Mouse (Mus musculus) hindbrain, embryonic 14.5 days (tissue): Measurements from ENCODE around the gene Dcp1a. TPM values are rescaled to one million over a fixed set of nuclear protein-coding genes. Genes with fewer than 3 reads are reported as not detected.

ENCODE experiments used
- ATAC-seq: fragments of 200-750 bp; cut with Nextera tagmentation; 2 replicates; pipeline ENCODE4 v1.8.0; 2017; ENCODE audit warnings: moderate number of reproducible peaks, mild to moderate bottlenecking, moderate TSS enrichment, moderate library complexity; ENCODE audit not compliant: low FRiP score
- DNase-seq: peaks from one replicate; pipeline ENCODE4 v3.0.0-alpha.2; 2015; ENCODE audit warnings: low spot score
- H3K27ac ChIP-seq: fragments of 300-500 bp; sonication (generic); 2 replicates; pipeline ENCODE4 v1.5.1; 2014; ENCODE audit warnings: mild to moderate bottlenecking, moderate library complexity
- H3K27me3 ChIP-seq: fragments of 300-500 bp; sonication (generic); 2 replicates; pipeline ENCODE4 v1.6.1; 2014; ENCODE audit warnings: mild to moderate bottlenecking, low read length, mixed read lengths; ENCODE audit not compliant: control insufficient read depth, insufficient read depth
- H3K36me3 ChIP-seq: fragments of 300-500 bp; sonication (generic); replicated peaks from 2 replicates; pipeline ENCODE4 v1.6.1; 2014; ENCODE audit not compliant: control insufficient read depth, insufficient read depth
- H3K4me1 ChIP-seq: fragments of 300-500 bp; sonication (generic); replicated peaks from 2 replicates; pipeline ENCODE4 v1.6.1; 2014; ENCODE audit warnings: antibody characterized with exemption, low read length, mixed read lengths; ENCODE audit not compliant: control insufficient read depth, insufficient read depth
- H3K4me2 ChIP-seq: fragments of 300-500 bp; sonication (generic); replicated peaks from 2 replicates; pipeline ENCODE4 v1.6.1; 2014; ENCODE audit warnings: mild to moderate bottlenecking, moderate library complexity
- H3K4me3 ChIP-seq: fragments of 300-500 bp; sonication (generic); replicated peaks from 2 replicates; pipeline ENCODE4 v1.5.1; 2014; ENCODE audit warnings: mild to moderate bottlenecking, low read length
- H3K9ac ChIP-seq: fragments of 300-500 bp; sonication (generic); 2 replicates; pipeline ENCODE4 v1.6.1; 2014
- H3K9me3 ChIP-seq: fragments of 300-500 bp; sonication (generic); 2 replicates; pipeline ENCODE4 v1.6.1; 2016; ENCODE audit warnings: low read length; ENCODE audit not compliant: control insufficient read depth
- WGBS: fragments of 180-500 bp; shearing (Covaris S2); extraction: QIAGEN DNeasy Blood & Tissue Kit; methylation state at CpG from one replicate; pipeline ENCODE4 v1.1.7; 2014; 5-methylcytosine and 5-hydroxymethylcytosine counted together
- polyA plus RNA-seq: library from polyadenylated mRNA; unstranded; fragments of >200 nt; fragmentation: Nextera tagmentation; extraction: Ambion mirVana; gene quantifications from 2 replicates; pipeline ENCODE4 v1.2.1, GENCODE M21; 2014

Gene Dcp1a
- polyA plus RNA-seq, 1 experiment from 2014 or later = 16.1 TPM

DNA sequence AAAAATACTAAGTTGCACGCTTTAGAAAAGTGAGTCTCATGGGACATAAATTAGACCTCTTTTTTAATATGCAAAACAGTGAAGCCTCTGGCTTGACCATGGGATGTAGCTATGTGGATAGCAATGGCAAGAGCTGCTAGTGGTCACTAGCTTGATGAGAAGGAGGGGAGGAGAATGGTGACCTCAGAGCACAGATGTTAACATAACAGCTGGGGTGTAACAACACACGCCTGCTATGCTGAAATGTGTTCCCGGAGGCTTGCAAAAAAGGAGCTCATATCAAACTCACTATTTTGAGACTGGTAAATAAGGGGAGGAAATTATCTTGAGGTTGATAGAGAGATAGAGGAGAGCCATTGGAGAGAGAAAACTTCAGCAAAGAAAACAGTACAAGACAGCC is 20.5 kb upstream of the Dcp1a start:
- DNase-seq (no peak), ATAC-seq (no peak)
- Histone ChIP-seq H3K27me3 (peaks cover 10% of the 10 kb centered on the region; the same call in 1 of the 2 replicates), H3K4me2 (no peak overlapping the region), H3K27ac (no peak overlapping the region), H3K36me3 (no peaks in the 10 kb centered on the region), H3K9ac (no peak overlapping the region), H3K4me1 (peaks cover 5% of the 10 kb centered on the region; the same call in 1 of the 2 replicates), H3K4me3 (no peak overlapping the region), H3K9me3 (no peaks in the 10 kb centered on the region)
- 86% methylated on average over 3 of the region's 3 CpGs for WGBS

DNA sequence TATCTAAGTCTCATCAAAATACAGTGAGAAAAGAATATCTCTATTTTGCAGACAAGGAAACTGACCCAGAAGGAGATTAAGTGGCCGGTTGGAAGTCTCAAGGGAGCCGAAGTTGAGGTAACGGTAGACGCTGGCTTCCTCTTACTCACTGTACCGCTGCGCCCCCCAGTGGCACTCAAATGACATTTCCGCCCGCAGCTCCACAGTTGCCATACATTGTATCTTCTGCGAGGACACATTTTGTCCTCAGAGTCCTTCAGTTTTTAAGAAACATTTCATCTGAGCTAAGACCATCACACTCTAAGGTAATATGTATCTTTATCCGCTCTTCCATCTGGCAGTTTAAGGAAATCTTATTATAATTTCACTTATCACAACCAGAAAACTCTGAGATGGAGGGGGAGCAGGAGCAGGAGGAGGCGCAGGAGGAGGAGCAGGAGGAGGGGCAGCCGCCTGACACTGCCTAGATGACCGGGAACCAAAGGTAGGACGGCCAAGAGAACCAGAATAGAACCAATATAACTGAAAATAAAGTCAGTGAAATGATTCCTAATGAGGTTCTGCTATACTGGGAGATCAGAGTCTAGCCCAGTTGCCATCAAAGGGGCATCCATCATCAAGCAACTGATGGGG is 19.3 kb upstream of the Dcp1a start:
- no peaks in the 10 kb centered on the region for H3K36me3 ChIP-seq
- peaks cover 5% of the 10 kb centered on the region; the same call in 1 of the 2 replicates for H3K4me1 ChIP-seq
- peaks cover 10% of the 10 kb centered on the region; the same call in 1 of the 2 replicates for H3K27me3 ChIP-seq
- H3K9me3 ChIP-seq = no peaks in the 10 kb centered on the region
- peak; percentile 89 for DNase-seq
- WGBS = 5% methylated on average over 14 of the region's 14 CpGs
- H3K9ac ChIP-seq = no peak overlapping the region; the same call in 1 of the 2 replicates
- H3K4me2 ChIP-seq = no peak overlapping the region
- H3K27ac ChIP-seq = no peak overlapping the region
- peak; percentile 72; the same call in 1 of the 2 replicates for ATAC-seq
- no peak overlapping the region for H3K4me3 ChIP-seq

DNA sequence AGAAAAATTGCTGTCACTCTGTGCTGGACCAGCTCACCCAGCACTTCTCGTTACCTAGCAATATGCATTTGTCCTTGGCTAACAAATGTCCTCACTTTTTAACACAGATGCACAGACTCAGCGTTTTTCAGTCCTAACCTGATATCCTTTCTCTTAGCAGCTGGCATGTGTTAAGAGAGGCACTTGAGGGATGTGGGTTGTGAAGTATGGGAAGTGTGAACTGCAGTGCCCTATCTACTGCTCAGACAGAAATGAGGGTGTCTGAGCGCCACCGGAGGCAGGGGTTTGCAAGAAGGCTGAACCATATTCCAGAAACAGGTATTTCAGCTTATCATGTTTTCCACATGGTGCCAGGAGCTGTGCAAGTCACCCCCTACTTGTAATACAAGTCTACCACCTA is 16.0 kb upstream of the Dcp1a start:
- DNase-seq = no peak
- Histone ChIP-seq H3K4me1 (peaks cover 3% of the 10 kb centered on the region; the same call in 1 of the 2 replicates), H3K36me3 (no peaks in the 10 kb centered on the region), H3K27me3 (0 out of 2 replicates have a peak, but pooled peaks cover 10% of the 10 kb centered on the region), H3K4me2 (no peak overlapping the region), H3K9ac (no peak overlapping the region), H3K27ac (no peak overlapping the region), H3K9me3 (no peaks in the 10 kb centered on the region), H3K4me3 (no peak overlapping the region)
- ATAC-seq = no peak
- WGBS = 92% methylated on average over 4 of the region's 4 CpGs

DNA sequence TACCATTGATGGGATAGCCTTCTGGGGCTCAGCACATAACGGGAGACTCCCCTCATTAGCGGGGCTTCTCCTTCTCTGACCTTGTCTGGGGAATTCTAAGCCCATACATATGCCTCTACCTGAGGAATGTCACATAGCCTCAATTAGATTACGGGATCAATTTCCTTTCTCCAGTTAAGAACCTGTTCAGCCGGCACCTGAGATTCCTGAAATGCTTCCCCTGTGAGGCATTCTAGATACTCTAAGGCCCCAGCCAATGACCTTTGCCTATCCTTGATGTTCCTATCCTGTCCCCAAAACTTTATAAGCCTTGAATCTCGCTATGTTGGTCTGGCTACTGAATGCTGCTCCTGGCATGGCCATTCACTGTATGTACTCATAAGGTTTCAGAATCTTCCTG is 5.7 kb upstream of the Dcp1a start:
- Histone ChIP-seq H3K36me3 (no peaks in the 10 kb centered on the region), H3K9ac (no peak overlapping the region), H3K4me3 (no peak overlapping the region), H3K27ac (no peak overlapping the region), H3K9me3 (no peaks in the 10 kb centered on the region), H3K27me3 (no peaks in the 10 kb centered on the region), H3K4me2 (no peak overlapping the region), H3K4me1 (no peaks in the 10 kb centered on the region)
- no peak for DNase-seq
- no peak for ATAC-seq
- WGBS = 65% methylated on average over 5 of the region's 5 CpGs

DNA sequence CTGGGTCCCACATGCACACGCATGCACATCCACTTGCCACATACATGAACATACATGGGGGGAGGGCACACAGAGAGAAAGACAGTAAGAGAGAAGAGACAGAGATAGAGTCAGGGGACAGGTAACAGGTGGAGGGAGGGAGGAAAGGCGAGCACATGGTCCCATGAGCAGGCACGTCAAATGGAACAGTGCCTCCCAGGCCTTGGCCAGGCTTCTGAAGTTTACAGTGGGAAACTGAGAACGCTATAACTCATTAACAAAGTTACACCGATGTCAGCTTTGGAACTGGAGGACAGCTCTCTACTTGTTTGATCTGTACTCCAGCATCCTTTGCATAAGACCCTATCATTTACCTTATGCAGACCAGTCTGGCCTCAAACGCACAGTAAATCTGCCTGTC is 4.9 kb upstream of the Dcp1a start:
- Histone ChIP-seq H3K27me3 (no peaks in the 10 kb centered on the region), H3K9me3 (no peaks in the 10 kb centered on the region), H3K27ac (no peak overlapping the region), H3K4me3 (no peak overlapping the region), H3K4me1 (no peaks in the 10 kb centered on the region), H3K36me3 (no peaks in the 10 kb centered on the region), H3K9ac (no peak overlapping the region), H3K4me2 (no peak overlapping the region)
- WGBS = 87% methylated on average over 6 of the region's 6 CpGs
- ATAC-seq (no peak), DNase-seq (no peak)

DNA sequence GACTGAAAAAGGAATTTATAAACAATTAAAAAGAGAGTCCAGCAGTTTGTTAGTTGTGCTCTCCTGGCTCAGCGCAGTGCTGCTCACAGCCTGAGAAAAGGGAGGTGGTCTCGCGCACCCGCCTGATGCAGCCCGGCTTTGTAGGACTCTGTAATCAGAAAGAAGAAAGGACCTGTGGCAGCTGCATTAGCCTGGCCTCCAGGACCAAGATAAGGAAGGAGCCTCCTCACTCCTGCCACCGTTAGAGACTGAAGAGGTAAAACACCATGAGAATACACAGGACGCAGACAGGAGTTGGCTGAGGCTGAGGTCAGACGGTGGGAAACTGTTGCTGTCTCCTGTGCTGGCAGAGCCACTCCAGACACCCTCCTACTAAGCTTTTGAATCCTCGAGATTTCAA is 12.0 kb downstream of the Dcp1a start, which contains the start of gene Cacna1d:
Gene Cacna1d (minus strand): TSS at position 114 of the 400 bp plus-strand sequence.
- no peak for ATAC-seq
- Histone ChIP-seq H3K4me1 (no peaks in the 10 kb centered on the region), H3K9me3 (no peaks in the 10 kb centered on the region), H3K4me2 (no peak within 1 kb of the TSS), H3K27me3 (no peaks in the 10 kb centered on the region), H3K4me3 (no peak within 1 kb of the TSS), H3K36me3 (peaks cover 75% of the 10 kb centered on the region), H3K27ac (no peak within 1 kb of the TSS), H3K9ac (no peak within 1 kb of the TSS)
- no peak for DNase-seq
- WGBS = 95% methylated on average over 9 of the region's 9 CpGs

DNA sequence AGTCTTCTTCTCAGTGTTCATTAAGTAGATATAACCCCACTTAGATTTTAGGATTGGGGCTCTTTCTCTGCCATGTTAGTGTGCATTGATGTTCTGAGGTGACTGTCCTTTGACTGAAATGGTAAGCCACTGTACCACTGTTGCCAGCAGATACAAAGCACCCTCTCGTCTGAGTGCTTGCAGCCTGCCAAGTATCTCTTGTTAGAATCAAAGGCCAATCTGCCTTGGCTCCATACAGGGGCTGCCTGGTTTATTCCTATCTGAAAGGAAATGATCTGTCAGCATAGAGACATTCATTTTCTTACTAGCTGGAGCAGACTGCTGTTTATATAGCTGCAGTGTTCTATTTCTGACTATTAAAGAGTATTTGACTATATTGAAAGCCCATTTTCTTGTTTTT is 13.9 kb downstream of the Dcp1a start:
- no peak overlapping the region for H3K9ac ChIP-seq
- DNase-seq (no peak), ATAC-seq (no peak)
- no peak overlapping the region for H3K27ac ChIP-seq
- no peaks in the 10 kb centered on the region for H3K27me3 ChIP-seq
- H3K4me2 ChIP-seq = no peak overlapping the region
- H3K4me1 ChIP-seq = no peaks in the 10 kb centered on the region
- no peak overlapping the region for H3K4me3 ChIP-seq
- WGBS = 83% methylated on average over 1 of the region's 1 CpGs
- H3K9me3 ChIP-seq = no peaks in the 10 kb centered on the region
- peaks cover 67% of the 10 kb centered on the region for H3K36me3 ChIP-seq

DNA sequence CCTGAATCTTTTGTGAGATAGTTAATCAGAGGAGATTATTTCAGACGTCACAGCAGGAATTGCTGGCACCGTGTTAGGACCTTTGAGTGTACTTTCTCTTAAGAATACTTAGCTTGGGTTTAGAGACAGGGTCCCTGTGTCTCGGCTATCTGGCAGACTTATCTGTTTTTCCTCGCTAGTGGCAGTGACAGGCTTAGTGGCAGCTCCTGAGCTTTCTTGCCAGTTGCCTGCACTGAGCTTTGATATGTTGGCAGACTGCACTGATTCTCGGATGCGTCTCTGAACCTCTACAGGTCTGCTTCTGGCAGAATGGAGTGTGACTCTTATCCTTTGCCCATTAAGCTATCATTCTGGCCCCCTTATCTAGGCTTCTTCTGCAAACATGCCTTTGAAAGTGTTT is 15.7 kb downstream of the Dcp1a start:
- WGBS = 89% methylated on average over 6 of the region's 6 CpGs
- Histone ChIP-seq H3K4me3 (no peak overlapping the region), H3K9me3 (no peaks in the 10 kb centered on the region), H3K4me2 (no peak overlapping the region), H3K36me3 (peaks cover 60% of the 10 kb centered on the region), H3K4me1 (no peaks in the 10 kb centered on the region), H3K27me3 (no peaks in the 10 kb centered on the region), H3K27ac (no peak overlapping the region), H3K9ac (no peak overlapping the region)
- ATAC-seq = no peak
- no peak for DNase-seq

DNA sequence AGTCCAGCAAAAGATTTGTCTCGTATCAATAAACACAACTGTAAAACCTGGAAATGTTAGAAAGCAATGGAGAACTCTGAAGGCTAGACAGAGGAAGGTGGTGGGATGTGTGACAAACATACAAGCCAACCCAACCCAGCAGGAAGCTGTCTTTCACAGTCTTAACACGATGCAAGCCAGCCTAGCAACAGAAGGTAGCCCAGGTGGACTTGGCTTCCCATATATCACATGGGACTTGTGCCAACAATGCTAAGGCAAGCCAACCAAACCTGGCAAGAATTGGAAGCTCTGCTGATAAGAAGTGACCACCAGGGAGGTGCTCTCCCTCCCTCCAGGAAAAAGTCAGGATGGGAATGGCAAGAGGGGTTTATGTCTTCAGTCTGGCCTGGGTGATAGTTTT is 18.9 kb downstream of the Dcp1a start:
- no peak overlapping the region for H3K4me3 ChIP-seq
- no peak for DNase-seq
- H3K27me3 ChIP-seq = no peaks in the 10 kb centered on the region
- no peak overlapping the region for H3K9ac ChIP-seq
- peaks cover 47% of the 10 kb centered on the region for H3K36me3 ChIP-seq
- WGBS = 88% methylated on average over 2 of the region's 2 CpGs
- H3K4me1 ChIP-seq = no peaks in the 10 kb centered on the region
- no peak for ATAC-seq
- no peak overlapping the region for H3K4me2 ChIP-seq
- H3K9me3 ChIP-seq = no peaks in the 10 kb centered on the region
- H3K27ac ChIP-seq = no peak overlapping the region

DNA sequence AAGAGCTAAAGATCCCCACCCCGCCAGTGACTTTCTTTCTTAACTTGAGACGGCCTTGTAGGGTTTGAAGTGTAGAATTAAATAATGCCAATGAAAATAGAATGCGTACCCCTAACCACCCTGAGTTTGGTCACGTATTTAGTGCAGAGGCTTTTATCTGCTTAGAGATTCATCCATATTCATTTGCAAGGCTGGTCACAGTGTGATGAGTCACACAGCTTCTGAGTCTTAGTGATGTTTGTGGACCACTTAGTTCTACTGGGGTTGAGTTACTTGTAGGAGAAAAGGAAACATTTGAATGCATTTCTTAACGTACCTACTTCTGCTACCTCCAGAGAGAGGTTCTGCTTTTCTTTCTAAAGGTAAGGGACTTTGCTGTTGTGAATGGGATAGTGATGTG is 25.7 kb downstream of the Dcp1a start:
- no peaks in the 10 kb centered on the region for H3K9me3 ChIP-seq
- no peak overlapping the region for H3K4me2 ChIP-seq
- no peaks in the 10 kb centered on the region for H3K27me3 ChIP-seq
- no peak overlapping the region for H3K9ac ChIP-seq
- DNase-seq (no peak), ATAC-seq (no peak)
- no peak overlapping the region for H3K27ac ChIP-seq
- H3K36me3 ChIP-seq = peaks cover 77% of the 10 kb centered on the region
- no peak overlapping the region for H3K4me3 ChIP-seq
- WGBS = 89% methylated on average over 5 of the region's 5 CpGs
- H3K4me1 ChIP-seq = no peaks in the 10 kb centered on the region
